Mouse (Mus musculus) kidney, adult 9 months (tissue): ENCODE measurements around the gene Plxnb3.

ENCODE experiments used
- DNase-seq: peaks from one replicate; pipeline ENCODE4 v3.0.0; 2022

The Plxnb3 gene

GRCm38 (mm10) chrX:73786364-73787224 lies 29.7 kb downstream of the Plxnb3 start, which contains the start of the genes Idh3g and Ssr4:
Gene Idh3g (minus strand): TSS chrX:73786897.
Gene Ssr4 (plus strand): TSS chrX:73787028.
- DNase-seq: peak; percentile 96

GRCm38 (mm10) chrX:73787225-73787558 lies 30.3 kb downstream of the Plxnb3 start:
- DNase-seq: no peak

GRCm38 (mm10) chrX:73788501-73788900 lies 31.6 kb downstream of the Plxnb3 start:
- DNase-seq: no peak

GRCm38 (mm10) chrX:73793039-73793438 lies 36.1 kb downstream of the Plxnb3 start:
- no peak for DNase-seq

- DNase-seq: no peak
Observed at GRCm38 (mm10) chrX:73793505-73793904, 36.6 kb downstream of the Plxnb3 start.

- DNase-seq: no peak
Observed at GRCm38 (mm10) chrX:73797511-73797910, 40.6 kb downstream of the Plxnb3 start.

GRCm38 (mm10) chrX:73798502-73798901 lies 41.6 kb downstream of the Plxnb3 start:
- DNase-seq: peak; percentile 74

GRCm38 (mm10) chrX:73805814-73806213 lies 48.9 kb downstream of the Plxnb3 start:
- no peak for DNase-seq

GRCm38 (mm10) chrX:73815072-73815471 lies 58.2 kb downstream of the Plxnb3 start:
- no peak for DNase-seq

GRCm38 (mm10) chrX:73816596-73817314 lies 59.9 kb downstream of the Plxnb3 start:
- no peak for DNase-seq
